Mouse (Mus musculus) urinary bladder, postnatal 36 days (tissue): ENCODE data around the gene Fanci.

Experiments used
- DNase-seq, 2 experiments: peaks; one replicate each; pipeline ENCODE4 v3.0.0; 2022; ENCODE audit warnings: low spot score in 2 of 2, mixed read lengths in 1 of 2

Gene Fanci

DNA sequence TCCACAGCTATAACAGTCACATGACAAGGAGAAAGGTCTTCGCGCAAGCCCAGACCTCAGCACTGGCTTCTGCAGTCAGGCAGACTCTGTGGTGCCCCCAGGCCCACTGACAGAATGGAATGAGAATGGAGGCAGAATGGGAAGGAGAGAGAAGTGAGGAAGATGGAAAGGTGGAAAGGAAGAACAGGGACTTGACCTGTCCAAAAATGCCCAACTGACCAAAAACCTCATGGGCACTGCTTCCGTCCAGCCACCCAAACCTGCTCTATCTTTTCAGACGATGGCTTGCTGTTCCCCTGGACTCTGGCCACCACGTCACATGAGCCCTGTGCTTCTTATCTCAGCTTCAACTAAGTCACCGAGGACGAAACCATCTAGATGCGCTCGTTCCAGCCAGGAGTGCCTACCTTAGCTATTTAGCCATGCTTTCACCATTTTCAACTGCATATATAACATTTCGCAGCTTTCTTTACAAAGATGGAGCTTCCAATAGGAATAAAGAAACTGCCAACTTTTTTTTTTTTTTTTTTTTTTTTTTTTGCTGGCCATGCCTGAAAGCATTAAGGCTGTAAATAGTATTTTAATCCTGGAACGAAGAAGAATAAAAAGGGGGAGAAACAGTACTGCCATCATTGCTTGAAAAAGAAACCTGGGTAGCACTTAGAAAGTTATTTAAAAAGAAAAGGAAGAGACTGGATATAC, 71.8 kb downstream of the Fanci start:
- DNase-seq, result no peak

DNA sequence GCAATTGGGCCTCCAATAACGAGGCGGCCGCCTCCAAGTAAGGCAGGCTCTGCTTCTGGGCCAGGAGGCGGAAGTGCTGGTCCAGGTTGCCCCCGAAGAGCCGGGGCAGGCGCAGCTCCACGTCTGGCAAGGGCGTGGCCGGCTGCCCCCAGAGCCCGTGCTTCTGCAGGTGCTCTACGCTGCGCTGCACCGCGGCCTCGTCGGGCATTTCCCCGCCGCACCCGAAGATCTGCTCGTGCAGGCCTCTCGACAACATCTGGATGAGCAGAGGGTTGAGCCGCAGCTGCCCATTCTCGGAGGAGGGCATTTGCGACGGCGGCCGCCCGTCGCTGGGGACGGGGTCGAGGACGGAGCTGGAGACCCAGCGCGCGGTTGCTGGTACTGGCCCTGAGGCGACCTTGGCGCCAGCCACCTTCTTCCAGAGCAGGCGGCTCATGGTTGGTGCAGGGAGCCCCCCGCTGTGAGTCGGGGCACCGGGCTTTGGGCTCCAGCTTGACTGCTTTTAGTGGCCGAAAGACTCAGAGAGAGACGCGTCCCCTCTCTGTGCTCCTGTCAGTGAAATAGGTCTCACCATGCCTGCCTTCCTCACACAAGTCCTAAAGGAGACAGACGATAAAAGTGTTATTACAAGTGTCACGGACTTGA, 73.2 kb downstream of the Fanci start:
- DNase-seq, result peak in 1 of 2 experiments; percentile 5

DNA sequence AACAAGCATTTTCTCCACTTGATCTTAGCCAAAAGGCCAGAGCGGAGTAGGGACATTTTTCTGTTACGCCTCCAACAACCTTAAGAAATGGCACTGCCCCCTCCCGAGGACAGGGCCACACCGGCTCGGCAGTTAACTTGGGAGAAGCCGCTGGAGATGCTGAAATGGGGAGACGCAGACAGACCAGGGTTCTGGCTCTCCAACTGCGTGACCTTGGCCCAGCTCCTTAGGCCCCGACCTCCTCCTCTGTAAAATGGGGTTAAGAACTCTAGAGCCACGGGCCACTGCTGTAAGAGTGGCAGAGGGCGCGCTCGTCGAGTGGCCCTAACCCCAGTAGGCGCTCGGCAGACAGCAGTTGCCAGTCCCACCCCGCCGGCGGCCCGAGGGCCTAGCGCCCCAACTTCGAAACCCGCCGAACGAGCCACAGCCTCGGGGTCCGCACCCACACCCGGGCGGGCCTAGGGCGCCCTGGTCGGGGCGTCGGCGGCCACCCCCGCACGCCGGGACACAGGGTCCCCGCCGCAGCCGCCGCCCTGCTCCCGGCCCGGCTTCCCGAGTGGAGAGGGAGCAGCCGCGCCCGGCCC, 73.8 kb downstream of the Fanci start:
- peak; percentile 43 to 54 for DNase-seq

DNA sequence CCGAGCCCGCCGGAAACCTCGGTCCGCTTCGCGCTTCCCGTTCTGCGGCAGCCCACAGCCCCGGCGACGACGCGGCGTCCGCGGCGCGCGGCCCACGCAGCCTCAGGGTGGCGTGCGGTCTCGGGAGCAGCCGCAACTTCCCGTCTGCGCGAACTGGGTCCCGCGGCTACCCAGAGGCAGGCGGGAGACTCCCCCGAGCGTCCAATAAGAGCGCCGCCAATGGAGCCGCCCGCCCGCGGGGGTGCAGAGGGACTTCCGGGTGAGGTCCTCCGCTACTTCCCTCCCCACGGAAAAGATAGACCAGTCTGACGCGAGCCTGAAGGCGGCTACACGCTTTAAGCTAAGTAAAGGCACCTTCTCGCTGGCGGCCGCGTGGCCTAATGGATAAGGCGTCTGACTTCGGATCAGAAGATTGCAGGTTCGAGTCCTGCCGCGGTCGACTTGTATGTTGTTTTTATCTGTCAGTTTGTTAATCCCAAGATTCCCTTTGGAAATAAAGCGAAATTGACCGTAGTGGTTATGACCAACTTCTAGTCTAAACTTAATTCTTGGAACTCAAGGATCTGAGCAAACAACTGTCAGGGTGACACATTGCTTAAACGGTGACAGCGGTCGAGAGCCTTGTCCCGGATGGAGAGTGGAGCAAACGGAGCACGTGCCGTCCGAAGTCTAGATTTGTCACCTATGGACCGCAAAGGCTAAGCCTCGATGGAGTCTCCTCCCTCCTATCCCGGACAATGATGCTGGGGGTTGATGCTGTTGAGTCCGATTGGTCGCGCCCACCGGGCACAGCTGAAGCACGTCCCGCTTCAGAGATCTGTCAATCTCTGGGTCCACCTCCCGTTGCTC, 74.5 kb downstream of the Fanci start, which contains the start of gene Polg:
TSS of gene Polg (minus strand) at position 310 of the 849 bp plus-strand sequence.
- peak; percentile 99 to 100 for DNase-seq

DNA sequence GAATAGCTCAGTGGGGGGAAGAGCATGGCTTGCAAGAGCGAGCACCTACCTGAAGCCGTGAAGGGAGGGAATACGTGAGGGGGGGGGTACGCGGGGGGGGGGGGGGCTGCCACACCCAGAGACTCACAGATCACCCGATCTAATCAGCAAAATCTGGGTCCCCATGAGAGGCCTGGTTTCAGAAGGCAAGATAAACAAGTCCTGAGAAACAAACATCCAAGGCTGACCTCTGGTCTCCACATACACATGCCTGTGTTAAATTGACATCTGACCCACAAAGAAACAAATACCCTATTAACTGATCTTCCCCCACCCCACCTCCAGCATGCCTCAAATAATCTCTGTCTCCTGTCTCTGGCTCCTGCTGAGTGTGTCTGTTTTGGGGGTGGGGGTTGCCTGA, 76.2 kb downstream of the Fanci start:
- no peak for DNase-seq

DNA sequence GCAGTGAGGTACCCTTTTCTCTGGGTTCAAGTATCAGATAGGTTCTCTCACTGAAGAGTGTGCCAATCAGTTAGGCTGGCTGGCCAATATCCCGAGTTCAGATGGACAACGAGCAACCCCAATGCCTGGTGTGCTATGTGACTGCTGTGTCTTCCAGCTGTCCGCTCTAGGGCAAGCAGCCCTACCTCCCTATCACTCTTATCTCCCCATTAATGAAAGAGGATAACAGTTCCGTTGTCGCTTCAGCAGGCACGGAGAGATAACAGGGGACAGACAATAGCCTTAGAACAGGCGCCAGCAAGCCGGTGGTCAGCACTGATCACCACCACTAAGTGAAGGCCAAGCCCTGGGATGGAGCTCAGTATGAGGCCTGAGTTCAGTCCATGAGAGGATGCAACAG, 77.3 kb downstream of the Fanci start:
- no peak for DNase-seq

DNA sequence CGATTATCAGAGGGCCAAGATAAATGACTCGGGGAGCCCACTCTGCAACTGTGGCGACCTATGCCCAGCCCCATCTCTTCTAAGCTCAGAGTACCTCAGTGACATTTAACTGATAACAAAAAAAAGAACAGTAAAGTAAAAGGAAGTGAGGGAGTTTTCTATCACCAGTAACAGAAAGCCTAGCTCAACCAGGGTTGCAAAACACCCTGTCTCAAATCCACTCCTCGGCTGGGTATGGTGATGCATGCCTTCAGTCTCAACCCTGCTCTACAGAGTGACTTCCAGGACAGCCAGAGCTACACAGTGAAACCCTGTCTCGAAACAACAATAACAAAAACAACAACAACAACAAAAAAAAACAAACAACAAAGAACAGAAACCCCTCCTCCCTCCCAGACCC, 78.0 kb downstream of the Fanci start:
- no peak for DNase-seq

DNA sequence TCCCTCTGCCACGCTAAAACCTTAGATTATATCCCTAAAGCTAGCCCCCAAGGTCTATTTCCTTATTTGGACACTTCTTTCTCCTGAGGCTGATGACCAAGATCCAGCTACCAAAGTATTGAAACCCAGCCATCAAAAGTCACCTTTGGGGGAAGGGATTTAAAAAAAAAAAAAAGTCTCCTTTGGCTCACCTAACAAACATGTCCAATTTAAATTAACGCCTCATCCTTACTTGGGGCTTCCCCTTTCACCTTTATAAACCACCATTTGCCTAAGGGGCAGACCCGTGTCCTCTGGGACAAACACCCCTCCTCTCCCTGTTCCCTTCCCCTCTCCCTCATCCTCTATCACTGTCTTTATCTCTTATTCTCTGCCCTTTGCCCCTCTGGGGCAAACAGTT, 79.0 kb downstream of the Fanci start:
- DNase-seq, result no peak

DNA sequence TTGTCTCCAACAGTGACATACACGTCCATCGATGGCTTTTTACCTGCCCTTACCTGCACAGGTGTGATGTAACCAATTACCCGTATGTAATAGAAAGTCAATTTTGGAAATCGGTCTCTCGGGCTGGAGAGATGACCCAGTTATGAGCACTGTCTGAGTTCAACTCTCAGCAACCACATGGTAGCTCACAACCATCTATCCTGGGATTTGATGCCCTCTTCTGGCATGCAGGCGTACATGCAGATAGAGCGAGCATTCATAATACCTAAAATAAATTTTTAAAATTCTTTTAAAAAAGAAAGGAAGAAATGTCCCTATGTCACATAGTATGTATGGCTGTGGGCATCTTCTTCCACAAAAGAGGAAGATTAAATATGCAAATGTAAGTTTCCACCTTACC, 79.7 kb downstream of the Fanci start:
- DNase-seq, result no peak

DNA sequence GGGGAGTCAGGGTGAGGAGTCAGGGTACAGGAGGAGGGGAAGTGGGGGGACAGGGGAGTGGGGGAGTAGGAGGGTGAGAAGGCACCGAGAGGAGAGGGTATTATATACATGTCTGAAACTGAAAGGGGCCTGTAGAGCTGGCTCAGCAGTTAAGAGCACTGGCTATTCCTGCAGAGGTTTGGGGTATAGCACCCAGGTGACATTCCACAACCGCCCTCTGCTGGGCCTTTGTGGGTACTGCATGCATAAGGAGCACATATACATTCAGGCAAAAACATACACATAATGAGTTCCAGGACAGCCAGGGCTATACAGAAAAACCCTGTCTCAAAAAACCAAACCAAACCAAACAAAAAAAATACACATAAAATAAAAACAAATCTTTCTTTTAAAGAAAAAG, 81.1 kb downstream of the Fanci start:
- no peak for DNase-seq

DNA sequence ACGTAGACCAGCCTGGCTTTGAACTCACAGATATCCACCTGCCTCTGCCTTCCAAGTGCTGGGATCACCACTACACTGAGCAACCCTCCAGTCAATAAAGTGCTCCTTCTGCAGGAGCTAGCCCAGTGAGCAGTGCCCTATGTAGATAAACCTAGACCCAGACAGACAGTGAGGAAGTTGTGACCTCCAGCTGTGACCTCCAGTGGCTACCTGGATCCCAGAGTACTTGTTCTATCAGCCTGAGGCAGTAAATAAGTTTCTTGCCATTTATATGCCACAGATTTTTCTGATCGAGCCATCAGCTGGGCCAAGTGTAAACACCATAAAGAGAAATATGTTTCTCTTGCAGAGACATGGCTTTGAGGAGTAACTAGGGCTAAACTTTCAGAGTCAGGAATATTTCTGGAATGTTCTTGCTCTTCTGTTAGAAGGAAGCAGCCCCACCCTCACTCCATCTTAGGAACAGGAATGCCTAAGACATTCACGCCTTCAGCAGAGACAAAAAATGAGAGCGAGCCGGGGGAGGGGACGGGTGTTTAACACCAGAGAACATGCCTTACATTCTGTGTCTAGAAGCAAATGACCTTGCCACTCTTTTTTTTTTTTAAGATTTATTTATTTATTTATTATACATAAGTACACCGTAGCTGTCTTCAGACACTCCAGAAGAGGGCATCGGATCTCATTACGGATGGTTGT, 81.9 kb downstream of the Fanci start:
- DNase-seq, result no peak

DNA sequence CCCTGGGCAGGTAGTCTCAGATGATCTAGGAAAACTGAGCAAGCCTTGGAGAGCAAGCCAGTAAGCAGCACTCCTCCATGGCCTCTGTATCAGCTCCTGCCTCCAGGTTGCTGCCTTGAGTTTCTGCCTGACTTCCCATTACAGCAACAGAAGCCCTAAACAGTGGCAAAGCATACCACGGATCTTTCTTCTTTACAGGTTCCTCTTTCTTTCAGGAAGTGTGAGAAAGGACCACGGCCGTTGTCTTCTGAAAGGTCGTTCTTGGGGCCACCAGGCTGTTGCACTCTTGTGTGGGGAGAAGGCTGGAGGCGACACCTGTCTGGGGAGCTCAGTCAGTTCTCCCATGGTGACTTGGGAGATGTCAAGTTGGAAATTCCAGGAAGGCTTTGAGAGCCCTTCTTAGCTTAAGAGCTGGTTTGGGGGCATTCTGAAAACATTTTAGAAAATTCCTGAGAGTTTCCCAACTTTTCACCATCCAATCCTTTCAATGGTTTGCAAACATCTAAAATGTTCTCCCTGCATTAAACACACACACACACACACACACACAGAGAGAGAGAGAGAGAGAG, 83.2 kb downstream of the Fanci start:
- no peak for DNase-seq

DNA sequence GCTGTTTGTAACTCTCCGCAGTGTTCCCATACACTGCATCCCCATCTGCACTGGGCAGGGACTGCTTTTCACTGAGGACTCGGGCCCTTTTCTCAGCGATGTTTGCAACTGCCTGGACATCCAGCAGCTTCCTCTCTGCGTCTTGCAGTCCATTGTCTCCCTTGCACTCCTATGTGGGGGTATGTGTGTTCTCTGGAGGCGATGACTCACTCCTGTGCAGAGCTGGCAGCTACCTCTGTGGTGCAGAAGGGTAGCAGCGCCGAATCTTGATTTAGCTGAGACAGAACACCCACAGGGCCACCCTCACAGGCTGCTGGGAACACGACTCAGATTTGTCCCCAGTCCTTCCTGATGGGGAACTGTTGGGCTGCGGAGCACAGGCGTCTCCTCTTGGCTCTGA, 94.8 kb downstream of the Fanci start:
- DNase-seq, result no peak

DNA sequence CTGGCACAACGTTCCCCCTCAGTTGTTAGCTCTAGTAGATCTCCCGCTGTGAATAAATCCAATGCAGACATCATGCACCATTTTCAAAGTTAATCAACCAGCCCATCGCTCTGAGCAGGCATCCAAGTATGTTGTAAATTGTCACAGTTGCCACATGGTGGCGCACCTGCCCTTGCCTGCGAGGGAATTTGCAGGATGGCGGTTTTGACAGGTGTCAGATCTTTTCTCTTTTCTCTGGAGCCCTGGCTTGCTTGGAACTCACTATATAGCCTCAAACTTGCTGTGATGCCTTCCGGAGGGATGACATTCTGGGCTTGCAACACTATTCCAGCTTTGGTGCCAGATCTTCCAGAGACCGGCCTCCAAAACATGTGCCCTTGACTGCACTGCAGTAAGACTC, 102.2 kb downstream of the Fanci start:
- DNase-seq, result peak; percentile 26 to 28

DNA sequence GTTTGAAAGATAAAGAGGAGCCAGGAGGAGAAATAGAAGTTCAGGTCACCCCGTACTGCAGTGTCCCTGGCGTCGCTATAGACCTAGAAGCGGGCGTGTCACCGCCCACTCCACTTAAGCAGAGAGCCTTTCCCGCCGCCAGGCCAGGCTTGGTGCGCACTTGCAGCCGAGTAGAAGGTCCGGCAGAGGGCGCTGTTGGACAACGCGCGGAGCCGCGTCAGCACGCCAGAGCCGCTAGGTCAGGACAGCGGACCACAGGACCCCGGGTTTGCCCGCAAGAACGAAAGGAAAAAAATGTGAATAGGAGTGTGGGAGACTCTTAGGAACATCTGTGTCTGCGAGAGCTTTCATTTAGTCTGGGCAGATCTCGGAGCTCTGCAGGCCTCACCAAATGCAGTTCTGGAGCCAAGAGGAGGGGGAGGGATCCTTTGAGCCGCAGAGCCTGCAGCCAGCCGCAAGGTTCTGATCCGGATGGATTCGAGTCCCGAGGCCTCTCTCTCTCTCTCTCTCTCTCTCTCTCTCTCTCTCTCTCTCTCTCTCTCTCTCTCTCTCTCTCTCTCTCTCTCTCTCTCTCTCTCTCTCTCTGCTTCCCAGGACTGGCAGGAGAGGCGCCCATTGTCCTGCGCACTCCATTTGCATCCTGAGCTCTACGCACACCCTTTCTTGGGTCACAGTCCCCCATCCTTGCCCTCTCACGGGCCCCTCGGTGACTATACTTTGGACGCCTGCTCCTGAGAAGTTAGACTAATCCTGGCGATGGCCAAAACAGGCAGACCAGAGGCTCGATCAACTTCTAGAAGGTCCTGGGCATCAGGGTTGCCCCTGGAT, 104.5 kb downstream of the Fanci start:
- peak; percentile 71 to 86 for DNase-seq

DNA sequence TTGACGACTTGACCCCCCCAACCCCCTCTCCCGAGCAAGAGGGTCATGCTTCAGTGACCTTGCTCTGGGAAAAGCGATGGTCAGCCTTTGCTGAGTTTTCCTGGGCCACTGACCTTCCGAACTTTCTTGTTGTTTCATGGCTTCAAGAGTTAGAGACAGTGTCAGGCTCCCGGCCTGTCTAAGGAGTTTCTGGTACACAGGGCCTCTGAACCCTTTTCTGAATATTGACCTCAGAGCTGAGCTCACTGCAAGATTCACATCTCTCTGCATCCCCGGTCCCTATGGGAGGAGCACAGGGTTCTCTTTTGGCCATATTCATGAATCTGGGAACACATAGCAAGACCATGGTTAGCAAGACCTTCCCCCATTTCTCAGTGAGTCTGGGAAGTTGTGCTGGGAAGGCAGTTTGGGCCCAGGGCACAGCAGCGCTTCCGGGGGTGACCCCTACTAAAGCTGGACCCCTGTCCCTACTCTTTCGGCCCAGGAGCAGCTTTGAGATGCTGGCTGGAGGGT, 105.1 kb downstream of the Fanci start:
- DNase-seq, result no peak

DNA sequence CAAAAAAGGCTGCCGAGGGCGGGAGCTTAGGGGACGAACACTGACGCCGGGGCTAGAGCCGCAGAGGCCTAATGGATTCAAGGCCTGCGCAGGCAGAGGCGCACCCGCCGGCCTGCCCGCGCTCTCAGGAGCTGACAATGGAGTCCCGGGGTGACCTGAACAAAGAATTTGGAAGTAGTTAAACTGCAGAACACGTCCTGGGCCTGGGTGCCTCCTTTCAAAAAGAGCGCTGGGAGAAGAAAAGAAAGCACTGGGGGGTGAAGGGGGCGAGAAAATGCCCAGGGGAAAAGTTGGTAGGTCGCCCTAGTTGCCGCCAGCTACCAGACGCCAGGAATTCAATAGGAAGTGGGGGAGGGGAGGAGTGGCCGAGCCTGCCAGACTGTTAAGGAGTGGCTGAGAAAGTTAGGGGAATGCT, 106.0 kb downstream of the Fanci start:
- no peak for DNase-seq

DNA sequence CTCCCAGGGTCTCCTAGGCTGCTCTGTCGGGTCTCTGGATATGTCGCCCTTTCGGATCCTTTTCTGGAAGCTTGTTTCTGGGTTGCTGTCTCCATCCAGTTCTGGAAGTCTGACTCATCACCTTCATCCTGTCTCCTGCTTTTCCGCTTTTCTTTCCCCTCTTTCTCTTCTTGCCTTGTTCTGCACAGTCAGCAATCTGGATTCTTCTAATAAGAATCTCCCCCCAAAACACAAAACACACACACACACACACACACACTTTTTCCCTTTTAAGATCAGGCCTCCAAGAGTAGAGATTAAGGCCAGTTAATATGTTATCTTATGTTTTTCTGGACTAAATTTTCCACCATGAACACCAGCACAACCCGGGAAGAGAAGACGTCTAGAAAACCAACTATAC, 106.6 kb downstream of the Fanci start:
- no peak for DNase-seq

DNA sequence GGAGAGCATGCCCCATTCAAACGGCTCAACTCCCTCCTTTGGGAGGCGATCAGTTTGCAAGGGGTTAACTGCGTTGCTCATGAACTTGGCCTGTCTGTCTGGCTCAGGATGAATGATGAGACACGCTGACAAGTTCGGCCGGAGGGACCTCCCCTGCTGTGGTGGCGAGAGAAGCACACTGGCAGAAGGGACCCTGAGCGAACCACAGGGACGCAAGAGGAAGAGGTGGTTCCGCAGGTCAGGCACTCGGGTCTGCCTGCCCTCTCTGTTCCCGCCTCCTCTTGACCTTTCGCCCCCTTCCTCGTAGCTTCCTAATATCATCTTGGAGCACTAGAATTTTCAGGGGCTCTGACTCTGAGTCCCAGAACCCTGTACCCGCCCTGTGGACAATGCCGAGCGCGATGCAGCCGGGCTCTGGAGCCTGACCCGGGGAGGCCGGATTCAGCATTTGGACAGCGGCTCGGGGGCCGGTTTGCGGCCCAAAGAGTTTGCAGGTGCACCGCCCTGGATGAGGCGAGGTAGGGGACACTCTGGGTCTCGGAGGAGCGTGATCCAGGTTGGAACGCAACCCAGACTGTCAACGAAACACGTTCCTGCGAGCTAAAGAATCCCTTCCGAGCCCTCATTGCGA, 107.4 kb downstream of the Fanci start:
- DNase-seq, result peak; percentile 13 to 22
